Mouse (Mus musculus) hindbrain, embryonic 10.5 days (tissue): ENCODE data around the gene Madcam1. TPM values are rescaled to one million over a fixed set of nuclear protein-coding genes. Genes with fewer than 3 reads are reported as not detected.

Experiments used
- DNase-seq: peaks from one replicate; pipeline ENCODE4 v3.0.0-alpha.2; 2017; ENCODE audit warnings: low spot score
- H3K27ac ChIP-seq: fragments of 300-500 bp; sonication (generic); 2 replicates; pipeline ENCODE4 v1.5.1; 2016; ENCODE audit warnings: mild to moderate bottlenecking, moderate library complexity
- H3K27me3 ChIP-seq: fragments of 300-500 bp; sonication (generic); 2 replicates; pipeline ENCODE4 v1.6.1; 2016; ENCODE audit warnings: mild to moderate bottlenecking; ENCODE audit not compliant: poor library complexity, insufficient read depth, severe bottlenecking
- H3K36me3 ChIP-seq: fragments of 300-500 bp; sonication (generic); 2 replicates; pipeline ENCODE4 v1.6.1; 2016; ENCODE audit warnings: mild to moderate bottlenecking, moderate library complexity
- H3K4me1 ChIP-seq: fragments of 300-500 bp; sonication (generic); replicated peaks from 2 replicates; pipeline ENCODE4 v1.6.1; 2016; ENCODE audit warnings: mild to moderate bottlenecking
- H3K4me3 ChIP-seq: fragments of 300-500 bp; sonication (generic); 2 replicates; pipeline ENCODE4 v1.5.1; 2016; ENCODE audit warnings: mild to moderate bottlenecking, moderate library complexity
- H3K9me3 ChIP-seq: fragments of 300-500 bp; sonication (generic); 2 replicates; pipeline ENCODE4 v1.6.1; 2016; ENCODE audit warnings: mild to moderate bottlenecking, moderate library complexity
- WGBS: fragments of 180-500 bp; shearing (Covaris S2); methylation state at CpG from one replicate; pipeline ENCODE4 v1.1.7; 2016; 5-methylcytosine and 5-hydroxymethylcytosine counted together
- polyA plus RNA-seq: library from polyadenylated mRNA; unstranded; fragments of >200 nt; fragmentation: Nextera tagmentation; extraction: Ambion mirVana; gene quantifications from 2 replicates; pipeline ENCODE4 v1.2.1, GENCODE M21; 2016

Gene Madcam1
- polyA plus RNA-seq, 1 experiment from 2014 or later: 1.5 TPM

GRCm38 (mm10) chr10:79638486-79639204, 25.7 kb upstream of the Madcam1 start:
- Histone ChIP-seq H3K9me3 (no peaks in the 10 kb centered on the region), H3K27me3 (peaks cover 33% of the 10 kb centered on the region), H3K27ac (peak overlapping the region; percentile 94), H3K4me1 (peaks cover 50% of the 10 kb centered on the region), H3K4me3 (peak overlapping the region; percentile 86), H3K36me3 (no peaks in the 10 kb centered on the region)
- WGBS: 3% methylated on average over 23 of the region's 23 CpGs
- peak; percentile 77 for DNase-seq

- H3K27ac ChIP-seq: no peak within 1 kb of the TSS
- H3K36me3 ChIP-seq: no peaks in the 10 kb centered on the region
- 65% methylated on average over 8 of the region's 8 CpGs for WGBS
- peaks cover 13% of the 10 kb centered on the region for H3K4me1 ChIP-seq
- no peak within 1 kb of the TSS for H3K4me3 ChIP-seq
- DNase-seq: no peak
- H3K27me3 ChIP-seq: no peaks in the 10 kb centered on the region
- H3K9me3 ChIP-seq: no peaks in the 10 kb centered on the region
Measured at GRCm38 (mm10) chr10:79645711-79646110, 18.6 kb upstream of the Madcam1 start, which contains the start of gene Odf3l2. Gene Odf3l2 (minus strand): TSS chr10:79645738.

GRCm38 (mm10) chr10:79649070-79649751, 15.1 kb upstream of the Madcam1 start:
- H3K36me3 ChIP-seq: no peaks in the 10 kb centered on the region
- H3K27me3 ChIP-seq: no peaks in the 10 kb centered on the region; the same call in 1 of the 2 replicates
- peaks cover 8% of the 10 kb centered on the region for H3K4me1 ChIP-seq
- H3K9me3 ChIP-seq: no peaks in the 10 kb centered on the region
- H3K27ac ChIP-seq: no peak overlapping the region
- 31% methylated on average over 7 of the region's 7 CpGs for WGBS
- H3K4me3 ChIP-seq: no peak overlapping the region
- peak; percentile 79 for DNase-seq

GRCm38 (mm10) chr10:79652789-79653188, 11.6 kb upstream of the Madcam1 start:
- no peak overlapping the region for H3K4me3 ChIP-seq
- H3K36me3 ChIP-seq: no peaks in the 10 kb centered on the region
- H3K4me1 ChIP-seq: peaks cover 10% of the 10 kb centered on the region
- H3K27me3 ChIP-seq: no peaks in the 10 kb centered on the region; the same call in 1 of the 2 replicates
- no peak for DNase-seq
- H3K27ac ChIP-seq: no peak overlapping the region
- WGBS: 90% methylated on average over 7 of the region's 7 CpGs
- no peaks in the 10 kb centered on the region for H3K9me3 ChIP-seq

- peak; percentile 51 for DNase-seq
- Histone ChIP-seq H3K36me3 (no peaks in the 10 kb centered on the region), H3K27ac (no peak overlapping the region), H3K9me3 (no peaks in the 10 kb centered on the region), H3K27me3 (no peaks in the 10 kb centered on the region; the same call in 1 of the 2 replicates), H3K4me3 (no peak overlapping the region), H3K4me1 (peaks cover 10% of the 10 kb centered on the region)
- WGBS: 45% methylated on average over 1 of the region's 1 CpGs
Measured at GRCm38 (mm10) chr10:79654946-79655395, 9.4 kb upstream of the Madcam1 start.

- no peaks in the 10 kb centered on the region for H3K9me3 ChIP-seq
- peaks cover 20% of the 10 kb centered on the region for H3K4me1 ChIP-seq
- H3K27ac ChIP-seq: no peak overlapping the region
- 21% methylated on average over 4 of the region's 4 CpGs for WGBS
- H3K27me3 ChIP-seq: no peaks in the 10 kb centered on the region
- no peak overlapping the region for H3K4me3 ChIP-seq
- no peak for DNase-seq
- H3K36me3 ChIP-seq: no peaks in the 10 kb centered on the region
Measured at GRCm38 (mm10) chr10:79658829-79659228, 5.5 kb upstream of the Madcam1 start.

- no peaks in the 10 kb centered on the region for H3K9me3 ChIP-seq
- no peak overlapping the region for H3K27ac ChIP-seq
- no peaks in the 10 kb centered on the region for H3K27me3 ChIP-seq
- H3K36me3 ChIP-seq: no peaks in the 10 kb centered on the region
- no peak for DNase-seq
- H3K4me1 ChIP-seq: peaks cover 21% of the 10 kb centered on the region
- H3K4me3 ChIP-seq: no peak overlapping the region
- 86% methylated on average over 2 of the region's 2 CpGs for WGBS
Measured at GRCm38 (mm10) chr10:79660298-79660697, 4.1 kb upstream of the Madcam1 start.

GRCm38 (mm10) chr10:79661861-79662260, 2.5 kb upstream of the Madcam1 start:
- H3K27ac ChIP-seq: 0 out of 2 replicates have a peak overlapping the region, but pooled peaks have one; percentile 36
- no peaks in the 10 kb centered on the region for H3K9me3 ChIP-seq
- H3K4me3 ChIP-seq: no peak overlapping the region
- H3K27me3 ChIP-seq: no peaks in the 10 kb centered on the region
- no peak for DNase-seq
- peaks cover 22% of the 10 kb centered on the region for H3K4me1 ChIP-seq
- WGBS: 62% methylated on average over 3 of the region's 3 CpGs
- no peaks in the 10 kb centered on the region for H3K36me3 ChIP-seq

- no peaks in the 10 kb centered on the region for H3K27me3 ChIP-seq
- H3K4me1 ChIP-seq: peaks cover 30% of the 10 kb centered on the region
- H3K27ac ChIP-seq: no peak overlapping the region
- DNase-seq: no peak
- no peaks in the 10 kb centered on the region for H3K36me3 ChIP-seq
- 89% methylated on average over 8 of the region's 8 CpGs for WGBS
- H3K9me3 ChIP-seq: no peaks in the 10 kb centered on the region
- H3K4me3 ChIP-seq: no peak overlapping the region
Measured at GRCm38 (mm10) chr10:79665051-79665450, 692 bp downstream of the Madcam1 start.

GRCm38 (mm10) chr10:79666493-79666892, 2.1 kb downstream of the Madcam1 start:
- Histone ChIP-seq H3K27me3 (no peaks in the 10 kb centered on the region), H3K4me1 (peaks cover 40% of the 10 kb centered on the region), H3K36me3 (0 out of 2 replicates have a peak, but pooled peaks cover 2% of the 10 kb centered on the region), H3K27ac (no peak overlapping the region), H3K4me3 (no peak overlapping the region), H3K9me3 (no peaks in the 10 kb centered on the region)
- 70% methylated on average over 9 of the region's 9 CpGs for WGBS
- DNase-seq: no peak

- Histone ChIP-seq H3K27ac (peak overlapping the region; percentile 98; the same call in 1 of the 2 replicates), H3K4me1 (peaks cover 40% of the 10 kb centered on the region), H3K36me3 (peaks cover 17% of the 10 kb centered on the region), H3K9me3 (no peaks in the 10 kb centered on the region), H3K27me3 (no peaks in the 10 kb centered on the region), H3K4me3 (peak overlapping the region; percentile 77; the same call in 1 of the 2 replicates)
- DNase-seq: no peak
- 85% methylated on average over 5 of the region's 5 CpGs for WGBS
Measured at GRCm38 (mm10) chr10:79668076-79668475, 3.7 kb downstream of the Madcam1 start.

- H3K27me3 ChIP-seq: no peaks in the 10 kb centered on the region
- H3K36me3 ChIP-seq: peaks cover 26% of the 10 kb centered on the region
- H3K9me3 ChIP-seq: no peaks in the 10 kb centered on the region
- DNase-seq: peak; percentile 93
- peaks cover 38% of the 10 kb centered on the region for H3K4me1 ChIP-seq
- WGBS: under 1% methylated on average over 45 of the region's 45 CpGs
- peak within 1 kb of the TSS; percentile 98 for H3K27ac ChIP-seq
- H3K4me3 ChIP-seq: peak within 1 kb of the TSS; percentile 77
Measured at GRCm38 (mm10) chr10:79668771-79669575, 4.6 kb downstream of the Madcam1 start, which contains the start of gene Tpgs1. Gene Tpgs1 (plus strand): TSS chr10:79669369.
